Mouse (Mus musculus) MEL (cell line): ENCODE measurements around the gene Rtn2. TPM values are rescaled to one million over a fixed set of nuclear protein-coding genes. Genes with fewer than 3 reads are reported as not detected.
A peak's percentile ranks its signal among the peaks of the same experiment; 100 is the strongest.

Source experiments
- DNase-seq: peaks from one replicate; pipeline ENCODE4 v3.0.0; 2011; ENCODE audit warnings: low read depth, low spot score
- H3K27ac ChIP-seq: 2 replicates; pipeline ENCODE4 v1.5.1; 2012; ENCODE audit warnings: low read depth, mild to moderate bottlenecking, control low read depth, low read length, moderate library complexity; ENCODE audit not compliant: control insufficient read depth
- H3K27me3 ChIP-seq, 2 experiments: fragments of 150-350 bp in 1 of 2; sonication (generic) in 1 of 2; 2 replicates each; pipeline ENCODE4 v1.6.1; 2012; ENCODE audit warnings: low read length in 2 of 2, mild to moderate bottlenecking in 2 of 2, improper control_type of control experiment in 1 of 2, moderate library complexity in 1 of 2; ENCODE audit not compliant: insufficient read depth in 2 of 2, control insufficient read depth in 1 of 2
- H3K36me3 ChIP-seq, 2 experiments: 2 replicates each; pipeline ENCODE4 v1.6.1; 2012 to 2014; ENCODE audit warnings: low read length in 2 of 2, improper control_type of control experiment in 1 of 2, inconsistent platforms in 1 of 2, mild to moderate bottlenecking in 1 of 2; ENCODE audit not compliant: insufficient read depth in 2 of 2, control insufficient read depth in 1 of 2
- H3K4me1 ChIP-seq, 2 experiments: fragments of 150-350 bp in 1 of 2; sonication (generic) in 1 of 2; 2 replicates each; pipeline ENCODE4 v1.6.1; 2012; ENCODE audit warnings: low read length in 2 of 2, improper control_type of control experiment in 1 of 2, mild to moderate bottlenecking in 1 of 2; ENCODE audit not compliant: insufficient read depth in 2 of 2, control insufficient read depth in 1 of 2
- H3K4me3 ChIP-seq, 2 experiments: fragments of 150-350 bp in 1 of 2; sonication (generic) in 1 of 2; 2 replicates each; pipeline ENCODE4 v1.5.1; 2012; ENCODE audit warnings: low read depth in 2 of 2, low read length in 2 of 2, mild to moderate bottlenecking in 2 of 2, moderate library complexity in 2 of 2, control low read depth in 1 of 2, improper control_type of control experiment in 1 of 2; ENCODE audit not compliant: control insufficient read depth in 1 of 2, insufficient read depth in 1 of 2
- H3K79me2 ChIP-seq: 2 replicates; pipeline ENCODE4 v1.6.1; 2012; ENCODE audit warnings: mild to moderate bottlenecking, low read length, moderate library complexity; ENCODE audit not compliant: control insufficient read depth, poor library complexity, insufficient read depth
- H3K9ac ChIP-seq: 2 replicates; pipeline ENCODE4 v1.6.1; 2012; ENCODE audit warnings: low read depth, mild to moderate bottlenecking, control low read depth, low read length, moderate library complexity; ENCODE audit not compliant: control insufficient read depth, poor library complexity, severe bottlenecking
- H3K9me3 ChIP-seq: fragments of 150-350 bp; sonication (generic); replicated peaks from 2 replicates; pipeline ENCODE4 v1.6.1; 2012; ENCODE audit warnings: mild to moderate bottlenecking, low read length, improper control_type of control experiment, moderate library complexity; ENCODE audit not compliant: insufficient read depth
- CHD1 ChIP-seq: IDR thresholded peaks from 2 replicates; pipeline ENCODE4 v1.6.1; 2012; ENCODE audit warnings: low read depth, mild to moderate bottlenecking, inconsistent platforms, low read length, improper control_type of control experiment
- ETS1 ChIP-seq: IDR thresholded peaks from 2 replicates; pipeline ENCODE4 v1.6.1; 2012; ENCODE audit warnings: low read depth, mild to moderate bottlenecking, inconsistent platforms, low read length, improper control_type of control experiment, moderate library complexity
- GABPA ChIP-seq: IDR thresholded peaks from 2 replicates; pipeline ENCODE4 v1.6.1; 2012; ENCODE audit warnings: low read depth, mild to moderate bottlenecking, inconsistent platforms, low read length, improper control_type of control experiment, moderate library complexity
- GATA1 ChIP-seq: IDR thresholded peaks from 2 replicates; pipeline ENCODE4 v1.6.1; 2011; ENCODE audit warnings: low read depth, low read length, improper control_type of control experiment
- MAX ChIP-seq: IDR thresholded peaks from 2 replicates; pipeline ENCODE4 v1.6.1; 2011; ENCODE audit warnings: low read length, improper control_type of control experiment
- MAZ ChIP-seq: IDR thresholded peaks from 2 replicates; pipeline ENCODE4 v1.6.1; 2012; ENCODE audit warnings: low read depth, mild to moderate bottlenecking, inconsistent platforms, low read length, improper control_type of control experiment
- MEF2A ChIP-seq: IDR thresholded peaks from 2 replicates; pipeline ENCODE4 v1.6.1; 2014; ENCODE audit warnings: low read depth, mild to moderate bottlenecking, inconsistent platforms, low read length, improper control_type of control experiment; ENCODE audit not compliant: poor library complexity, insufficient replicate concordance, severe bottlenecking; ENCODE audit errors: extremely low read depth
- MXI1 ChIP-seq: IDR thresholded peaks from 2 replicates; pipeline ENCODE4 v1.6.1; 2011; ENCODE audit warnings: mild to moderate bottlenecking, low read depth, low read length, improper control_type of control experiment
- NELFE ChIP-seq: IDR thresholded peaks from 2 replicates; pipeline ENCODE4 v1.6.1; 2011; ENCODE audit warnings: low read depth, low read length, improper control_type of control experiment
- POLR2AphosphoS2 ChIP-seq: IDR thresholded peaks from 2 replicates; pipeline ENCODE4 v1.6.1; 2011; ENCODE audit warnings: low read length, improper control_type of control experiment
- SIN3A ChIP-seq: IDR thresholded peaks from 2 replicates; pipeline ENCODE4 v1.6.1; 2012; ENCODE audit warnings: low read length, improper control_type of control experiment, inconsistent platforms
- TCF12 ChIP-seq: IDR thresholded peaks from 2 replicates; pipeline ENCODE4 v1.6.1; 2014; ENCODE audit warnings: low read depth, mild to moderate bottlenecking, inconsistent platforms, low read length, improper control_type of control experiment, moderate library complexity
- UBTF ChIP-seq: IDR thresholded peaks from 2 replicates; pipeline ENCODE4 v1.6.1; 2012; ENCODE audit warnings: low read depth, mild to moderate bottlenecking, inconsistent platforms, low read length, improper control_type of control experiment, moderate library complexity, borderline replicate concordance; ENCODE audit not compliant: insufficient read depth
- USF2 ChIP-seq, 2 experiments: IDR thresholded peaks; 2 replicates each; pipeline ENCODE4 v1.6.1; 2011 to 2012; ENCODE audit warnings: improper control_type of control experiment in 2 of 2, low read length in 2 of 2, borderline replicate concordance in 1 of 2, inconsistent platforms in 1 of 2, low read depth in 1 of 2, mild to moderate bottlenecking in 1 of 2; ENCODE audit not compliant: insufficient read depth in 1 of 2
- ZKSCAN1 ChIP-seq: IDR thresholded peaks from 2 replicates; pipeline ENCODE4 v1.6.1; 2012; ENCODE audit warnings: low read depth, mild to moderate bottlenecking, inconsistent platforms, low read length, improper control_type of control experiment, moderate library complexity
- polyA plus RNA-seq, 2 experiments: library from polyadenylated mRNA; stranded (reverse) in 1 of 2; unstranded in 1 of 2; fragments of >175 nt in 1 of 2; fragments of >200 nt in 1 of 2; gene quantifications; 2 replicates each; pipeline versions ENCODE4 v1.2.1 to v1.2.4; 2012; ENCODE audit warnings: low replicate concordance in 2 of 2, low read depth in 1 of 2; ENCODE audit not compliant: insufficient read length in 2 of 2, insufficient read depth in 1 of 2, missing spikeins in 1 of 2
- total RNA-seq: library from RNA; depleted of rRNA; stranded (reverse); fragments of 300-350 nt; gene quantifications from 2 replicates; pipeline ENCODE4 v1.2.3, GENCODE M21; 2012

Rtn2 gene
- total and polyA plus RNA-seq, 3 experiments = 0.27 to 1.4 TPM; not detected in 1

DNA sequence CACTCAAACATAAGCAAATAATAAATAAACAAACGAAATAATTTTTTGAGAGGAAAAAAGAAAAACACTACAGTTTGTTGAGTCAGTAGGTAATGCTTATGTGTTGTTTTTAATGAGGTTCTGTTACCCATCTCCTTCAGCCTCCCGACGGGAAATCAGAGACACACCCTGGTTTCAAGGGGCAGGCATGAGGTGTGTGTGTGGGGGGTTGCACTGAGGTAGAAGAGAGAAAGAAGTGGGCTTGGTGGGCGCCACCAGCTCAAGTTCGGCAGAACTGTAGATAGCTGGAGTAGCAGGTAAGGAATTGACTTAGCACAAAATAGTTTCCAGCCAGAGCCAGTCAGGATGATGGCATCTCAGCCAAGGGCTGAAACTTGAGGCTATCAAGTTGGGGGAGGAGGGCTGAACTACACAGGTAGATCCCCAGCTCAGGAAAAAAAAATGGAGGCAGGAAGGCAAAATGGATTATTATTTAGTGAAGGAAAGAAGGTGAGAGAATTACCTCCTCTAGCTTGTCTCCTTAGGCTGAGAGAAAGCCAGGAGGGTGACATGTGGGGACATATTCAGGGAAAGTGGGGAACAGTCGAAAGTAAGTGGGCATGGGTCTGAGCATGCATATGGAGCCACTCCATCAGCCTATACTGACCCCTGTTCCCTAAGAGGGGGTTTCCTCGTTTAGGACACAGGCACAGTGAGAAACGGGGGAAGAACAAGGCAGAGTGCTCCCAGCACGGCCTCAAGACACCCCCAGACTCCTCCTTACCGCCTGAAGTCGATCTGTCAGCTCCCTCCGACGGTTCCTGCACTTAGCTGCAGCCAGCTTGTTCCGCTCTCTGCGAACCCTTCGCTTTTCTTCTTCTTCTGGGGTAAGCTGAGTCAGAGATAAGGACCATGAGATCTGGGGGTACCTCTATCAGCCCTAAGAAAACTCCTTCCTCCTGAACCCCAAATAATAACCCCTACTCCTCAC, 23.7 kb downstream of the Rtn2 start:
- peak; percentile 62 for DNase-seq
- H3K27me3 ChIP-seq = no peaks in the 10 kb centered on the region
- no peaks in the 10 kb centered on the region; the same call in 1 of the 2 replicates for H3K79me2 ChIP-seq
- no peaks in the 10 kb centered on the region for H3K9me3 ChIP-seq
- peak overlapping the region; percentile 37 to 39 for H3K4me3 ChIP-seq
- peaks cover 0 to 4% of the 10 kb centered on the region in 2 experiments; a peak in 1 of 4 replicates for H3K36me3 ChIP-seq
- peak overlapping the region; percentile 50 for H3K9ac ChIP-seq
- TF ChIP-seq NELFE (0 out of 2 replicates have a peak, but pooled peaks have one; percentile 23), MEF2A (no peak), TCF12 (no peak), ZKSCAN1 (no peak), MAX (no peak), USF2 (IDR thresholded peaks at IDR 0.05; ENCODE audit: borderline replicate concordance in 1 of 2, insufficient read depth in 1 of 2, low read depth in 1 of 2, low read length in 2 of 2) (no peak), ETS1 (no peak), CHD1 (no peak), MAZ (no peak), UBTF (no peak), GATA1 (peak; percentile 37; the same call in 1 of the 2 replicates), GABPA (no peak), MXI1 (no peak; the same call in 1 of the 2 replicates), SIN3A (peak; percentile 41; the same call in 1 of the 2 replicates)
- H3K4me1 ChIP-seq = peaks cover 3 to 16% of the 10 kb centered on the region in 2 experiments; a peak in 3 of 4 replicates
- peak overlapping the region; percentile 32 for H3K27ac ChIP-seq

GRCm38 (mm10) chr7:19306819-19307738, 24.7 kb downstream of the Rtn2 start:
- peaks cover 3 to 16% of the 10 kb centered on the region in 2 experiments; a peak in 3 of 4 replicates for H3K4me1 ChIP-seq
- H3K9me3 ChIP-seq = no peaks in the 10 kb centered on the region
- no peaks in the 10 kb centered on the region; the same call in 1 of the 2 replicates for H3K79me2 ChIP-seq
- TF ChIP-seq POLR2AphosphoS2 (no peak), SIN3A (0 out of 2 replicates have a peak, but pooled peaks have one; percentile 44)
- peak overlapping the region; percentile 50; the same call in 1 of the 2 replicates for H3K9ac ChIP-seq
- H3K4me3 ChIP-seq = peak overlapping the region in 1 of 2 experiments; percentile 37; a peak in 2 of 4 replicates
- no peaks in the 10 kb centered on the region for H3K27me3 ChIP-seq
- DNase-seq = peak; percentile 48
- H3K36me3 ChIP-seq = peaks cover 0 to 4% of the 10 kb centered on the region in 2 experiments; a peak in 1 of 4 replicates
- H3K27ac ChIP-seq = peak overlapping the region; percentile 32
